Mouse (Mus musculus) limb, embryonic 15.5 days (tissue): ENCODE data around the gene 1700123L14Rik. TPM values are rescaled to one million over a fixed set of nuclear protein-coding genes. Genes with fewer than 3 reads are reported as not detected.
"Not testable (repeated sequence)": the region's sequence is repeated elsewhere in the genome, so short reads cannot be mapped to it uniquely, and the experiment has no call there.

Experiments used
- ATAC-seq: fragments of 200-750 bp; cut with Nextera tagmentation; 2 replicates; pipeline ENCODE4 v1.8.0; 2017; ENCODE audit warnings: low read depth, moderate TSS enrichment; ENCODE audit not compliant: insufficient number of reproducible peaks, low FRiP score, low TSS enrichment
- H3K27ac ChIP-seq: fragments of 300-500 bp; sonication (generic); 2 replicates; pipeline ENCODE4 v1.5.1; 2015; ENCODE audit warnings: moderate library complexity, mild to moderate bottlenecking, inconsistent platforms
- H3K27me3 ChIP-seq: fragments of 300-500 bp; sonication (generic); 2 replicates; pipeline ENCODE4 v1.6.1; 2015; ENCODE audit warnings: inconsistent platforms
- H3K36me3 ChIP-seq: fragments of 300-500 bp; sonication (generic); 2 replicates; pipeline ENCODE4 v1.6.1; 2015; ENCODE audit warnings: inconsistent platforms
- H3K4me1 ChIP-seq: fragments of 300-500 bp; sonication (generic); 2 replicates; pipeline ENCODE4 v1.6.1; 2015; ENCODE audit warnings: inconsistent platforms
- H3K4me2 ChIP-seq: fragments of 300-500 bp; sonication (generic); 2 replicates; pipeline ENCODE4 v1.6.1; 2015; ENCODE audit warnings: mild to moderate bottlenecking, inconsistent platforms
- H3K4me3 ChIP-seq: fragments of 300-500 bp; sonication (generic); 2 replicates; pipeline ENCODE4 v1.5.1; 2015; ENCODE audit warnings: mild to moderate bottlenecking, inconsistent platforms
- H3K9ac ChIP-seq: fragments of 300-500 bp; sonication (generic); 2 replicates; pipeline ENCODE4 v1.6.1; 2015; ENCODE audit warnings: inconsistent platforms
- H3K9me3 ChIP-seq: fragments of 300-500 bp; sonication (generic); 2 replicates; pipeline ENCODE4 v1.6.1; 2016; ENCODE audit warnings: inconsistent platforms
- WGBS: fragments of 180-500 bp; shearing (Covaris S2); methylation state at CpG from one replicate; pipeline ENCODE4 v1.1.7; 2015; 5-methylcytosine and 5-hydroxymethylcytosine counted together
- polyA plus RNA-seq: library from polyadenylated mRNA; unstranded; fragments of >200 nt; fragmentation: Nextera tagmentation; extraction: Ambion mirVana; gene quantifications from 2 replicates; pipeline ENCODE4 v1.2.1, GENCODE M21; 2015

1700123L14Rik gene
- polyA plus RNA-seq: not detected in 2 replicates

DNA sequence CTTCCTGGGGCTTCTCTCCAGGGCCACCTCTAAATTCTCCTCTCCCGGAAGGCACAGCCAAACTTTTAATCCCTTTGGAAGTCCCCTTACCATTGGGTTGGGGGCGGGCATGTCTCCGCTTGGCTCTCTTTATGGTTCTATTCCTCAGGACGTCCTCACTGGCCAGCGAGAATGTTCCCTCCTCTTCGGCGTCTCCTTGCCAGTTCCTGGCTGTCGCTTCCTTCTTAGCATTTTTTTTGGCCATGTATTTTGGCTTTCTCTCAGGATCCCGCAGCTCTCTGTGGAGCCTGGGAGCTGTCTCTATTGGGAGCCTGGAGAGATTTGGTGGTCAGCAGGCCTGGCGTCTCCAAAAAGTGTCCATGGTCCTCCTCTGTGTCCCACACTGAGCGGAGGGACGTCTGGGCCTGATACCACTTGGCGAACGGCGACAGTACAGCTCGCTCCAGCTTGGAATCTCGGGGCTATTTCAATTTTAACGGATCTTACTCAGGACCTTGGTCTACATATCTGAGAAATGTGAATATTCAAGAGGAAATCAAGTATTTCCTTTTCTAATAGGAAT, at the start of gene 1700123L14Rik:
TSS of gene 1700123L14Rik (minus strand) at position 426 of the 562 bp plus-strand sequence.
- 80% methylated on average over 18 of the region's 18 CpGs for whole genome bisulfite sequencing
- Histone ChIP-seq H3K4me3 (no peak within 1 kb of the TSS), H3K4me1 (no peaks in the 10 kb centered on the region), H3K27me3 (no peaks in the 10 kb centered on the region; the same call in 1 of the 2 replicates), H3K4me2 (no peak within 1 kb of the TSS), H3K36me3 (no peaks in the 10 kb centered on the region), H3K9ac (no peak within 1 kb of the TSS), H3K27ac (no peak within 1 kb of the TSS), H3K9me3 (no peaks in the 10 kb centered on the region)
- ATAC-seq: no peak

DNA sequence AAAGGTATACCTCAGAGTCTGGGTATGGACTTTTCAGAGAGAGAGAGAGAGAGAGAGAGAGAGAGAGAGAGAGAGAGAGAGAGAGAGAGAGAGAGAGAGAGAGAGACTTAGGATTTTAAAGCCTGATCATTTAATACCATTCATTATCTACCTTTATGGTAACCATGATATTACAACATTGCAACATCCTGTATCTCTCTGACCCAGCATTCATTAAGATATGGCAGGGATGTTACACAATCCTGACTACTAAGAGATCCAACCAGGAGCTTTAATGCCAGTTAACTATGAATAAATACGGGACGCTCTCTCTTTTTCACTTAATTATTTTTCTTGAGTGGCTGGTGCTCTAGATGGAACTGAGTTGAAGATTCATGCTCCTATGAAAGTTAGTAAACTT, 39.4 kb upstream of the 1700123L14Rik start:
- H3K36me3 ChIP-seq: no peaks in the 10 kb centered on the region
- H3K9me3 ChIP-seq: no peaks in the 10 kb centered on the region
- H3K27ac ChIP-seq: no peak overlapping the region
- no peak overlapping the region for H3K4me3 ChIP-seq
- no peaks in the 10 kb centered on the region for H3K27me3 ChIP-seq
- WGBS: 96% methylated on average over 2 of the region's 2 CpGs
- no peak for ATAC-seq
- no peaks in the 10 kb centered on the region for H3K4me1 ChIP-seq
- no peak overlapping the region for H3K9ac ChIP-seq
- no peak overlapping the region for H3K4me2 ChIP-seq

DNA sequence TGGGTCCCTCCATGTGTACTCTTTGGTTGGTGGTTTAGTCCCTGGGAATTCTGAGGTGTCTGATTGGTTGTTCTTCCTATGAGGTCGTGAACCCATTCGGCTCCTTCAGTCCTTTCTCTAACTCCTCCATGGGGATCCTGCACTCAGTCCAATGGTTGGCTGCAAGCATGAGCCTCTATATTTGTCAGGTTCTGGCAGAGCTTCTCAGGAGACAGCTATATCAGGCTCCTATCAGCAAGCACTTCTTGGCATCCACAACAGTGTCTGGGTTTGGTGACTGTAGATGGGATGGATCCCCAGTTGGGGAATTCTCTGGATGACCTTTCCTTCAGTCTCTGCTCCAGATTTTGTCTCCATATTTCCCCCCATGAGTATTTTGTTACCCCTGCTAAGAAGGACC, 32.9 kb upstream of the 1700123L14Rik start:
- H3K27me3 ChIP-seq, H3K9me3 ChIP-seq, H3K27ac ChIP-seq, H3K4me2 ChIP-seq, H3K4me3 ChIP-seq, ATAC-seq, H3K9ac ChIP-seq, H3K36me3 ChIP-seq, H3K4me1 ChIP-seq: not testable (repeated sequence)
- 91% methylated on average over 2 of the region's 2 CpGs for WGBS

DNA sequence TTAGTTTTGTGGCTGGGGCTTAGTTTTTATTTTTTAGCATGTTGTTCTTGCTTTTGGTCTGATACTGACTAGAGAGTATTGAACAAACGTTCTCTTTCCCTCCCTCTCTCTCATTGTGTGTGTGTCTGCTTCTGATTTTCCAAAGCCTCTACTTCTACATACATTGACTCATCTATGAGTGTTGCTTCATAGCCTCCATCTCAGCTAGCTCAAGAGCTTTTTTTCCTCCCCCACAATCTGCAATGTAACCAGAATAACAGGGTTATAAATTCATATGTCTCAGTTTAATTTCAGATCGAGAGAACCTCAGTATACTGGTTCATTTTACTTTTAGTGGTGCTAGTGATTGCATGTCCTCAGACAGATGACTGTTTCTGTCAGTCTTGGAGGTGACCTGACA, 20.5 kb upstream of the 1700123L14Rik start:
- Histone ChIP-seq H3K4me2 (no peak overlapping the region), H3K9ac (no peak overlapping the region), H3K4me1 (no peaks in the 10 kb centered on the region), H3K36me3 (no peaks in the 10 kb centered on the region), H3K9me3 (no peaks in the 10 kb centered on the region), H3K4me3 (no peak overlapping the region), H3K27me3 (no peaks in the 10 kb centered on the region), H3K27ac (no peak overlapping the region)
- WGBS: 48% methylated on average over 2 of the region's 2 CpGs
- no peak for ATAC-seq

DNA sequence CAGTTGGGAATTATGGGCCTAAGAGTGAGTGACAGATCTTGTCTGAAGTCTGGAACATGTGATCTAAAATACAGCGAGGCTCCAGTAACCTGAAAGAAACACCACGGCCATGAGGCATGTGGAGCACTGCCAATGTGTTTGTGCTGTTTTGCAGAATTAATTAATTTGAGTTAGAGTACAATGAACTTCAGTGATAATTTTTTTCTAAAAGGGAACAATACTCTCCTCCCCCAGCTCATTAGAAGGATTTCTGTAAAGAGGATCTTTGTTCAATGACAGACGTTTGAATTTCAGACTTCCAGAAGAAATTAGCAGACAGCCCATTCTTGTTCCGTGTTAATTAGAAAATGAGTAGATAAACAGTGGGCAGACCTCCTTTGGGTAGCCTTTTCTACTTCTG, 17.3 kb upstream of the 1700123L14Rik start:
- Histone ChIP-seq H3K9ac (no peak overlapping the region), H3K27ac (no peak overlapping the region), H3K4me2 (no peak overlapping the region), H3K4me1 (no peaks in the 10 kb centered on the region), H3K36me3 (no peaks in the 10 kb centered on the region), H3K4me3 (no peak overlapping the region), H3K9me3 (no peaks in the 10 kb centered on the region), H3K27me3 (no peaks in the 10 kb centered on the region)
- ATAC-seq: no peak
- WGBS: 70% methylated on average over 4 of the region's 4 CpGs

DNA sequence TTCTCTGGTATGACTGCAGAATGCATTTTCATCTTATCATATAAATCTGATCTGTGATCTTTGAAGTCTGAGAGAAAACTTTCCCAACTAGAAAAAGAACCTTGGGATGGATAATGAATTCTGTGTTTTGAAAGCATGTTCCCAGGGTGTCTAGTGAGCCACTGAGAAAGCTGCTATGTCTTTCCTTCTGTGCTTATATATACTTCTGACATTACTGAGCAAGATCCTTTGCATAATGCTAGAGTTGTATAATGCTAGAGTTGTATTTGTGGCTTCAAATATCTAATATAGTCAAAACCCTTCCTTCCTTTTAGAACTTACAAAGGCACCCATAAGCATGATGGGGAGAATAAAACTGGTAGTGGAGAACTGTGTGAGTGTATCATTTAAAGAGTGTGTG, 12.5 kb upstream of the 1700123L14Rik start:
- Histone ChIP-seq H3K4me1 (no peaks in the 10 kb centered on the region), H3K36me3 (no peaks in the 10 kb centered on the region), H3K4me3 (no peak overlapping the region), H3K27me3 (no peaks in the 10 kb centered on the region), H3K4me2 (no peak overlapping the region), H3K9ac (no peak overlapping the region), H3K9me3 (no peaks in the 10 kb centered on the region), H3K27ac (no peak overlapping the region)
- no peak for ATAC-seq

DNA sequence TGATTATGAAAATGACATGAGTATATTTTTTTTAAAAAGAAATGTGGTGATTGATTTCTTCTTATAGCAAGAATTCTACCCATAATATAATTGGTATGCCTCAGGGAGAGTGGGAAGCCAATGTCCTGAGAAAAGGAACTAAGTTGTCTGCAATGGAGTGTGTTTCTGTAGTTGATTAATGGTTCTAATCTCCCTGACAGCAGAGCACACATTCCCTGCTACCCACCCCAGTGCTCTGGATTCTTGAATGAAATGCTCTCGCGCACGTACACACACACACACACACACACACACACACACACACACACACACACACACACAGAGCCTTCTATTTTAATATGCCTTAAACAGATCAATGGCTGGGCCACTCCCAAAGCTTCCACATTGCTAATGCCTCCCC, 7.6 kb upstream of the 1700123L14Rik start:
- Histone ChIP-seq H3K36me3 (no peaks in the 10 kb centered on the region), H3K4me1 (no peaks in the 10 kb centered on the region), H3K27me3 (no peaks in the 10 kb centered on the region), H3K4me3 (no peak overlapping the region), H3K9ac (no peak overlapping the region), H3K4me2 (no peak overlapping the region), H3K27ac (no peak overlapping the region), H3K9me3 (no peaks in the 10 kb centered on the region)
- ATAC-seq: no peak
- WGBS: 75% methylated on average over 3 of the region's 3 CpGs

DNA sequence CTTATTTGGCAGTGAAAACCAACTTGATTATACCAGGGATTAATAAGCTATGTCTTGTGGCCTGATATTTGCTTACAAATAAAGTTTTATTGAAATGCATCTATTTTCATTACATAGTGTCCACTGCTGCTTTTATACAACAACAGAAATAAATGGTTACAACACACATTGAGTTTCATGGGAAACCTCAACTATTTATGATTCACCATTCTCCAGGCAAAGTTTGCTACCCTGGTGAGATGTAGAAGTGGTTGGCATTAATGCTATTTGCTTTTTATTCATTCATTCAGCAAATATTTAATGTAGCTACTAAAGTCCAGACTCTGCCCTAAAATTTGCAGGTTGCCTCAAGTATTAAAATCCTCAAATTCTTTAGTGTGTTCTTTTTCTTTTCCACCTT, 988 bp upstream of the 1700123L14Rik start:
- Histone ChIP-seq H3K27ac (no peak overlapping the region), H3K4me2 (no peak overlapping the region), H3K4me3 (no peak overlapping the region), H3K9me3 (no peaks in the 10 kb centered on the region), H3K36me3 (no peaks in the 10 kb centered on the region), H3K9ac (no peak overlapping the region), H3K4me1 (no peaks in the 10 kb centered on the region), H3K27me3 (no peaks in the 10 kb centered on the region; the same call in 1 of the 2 replicates)
- no peak for ATAC-seq

DNA sequence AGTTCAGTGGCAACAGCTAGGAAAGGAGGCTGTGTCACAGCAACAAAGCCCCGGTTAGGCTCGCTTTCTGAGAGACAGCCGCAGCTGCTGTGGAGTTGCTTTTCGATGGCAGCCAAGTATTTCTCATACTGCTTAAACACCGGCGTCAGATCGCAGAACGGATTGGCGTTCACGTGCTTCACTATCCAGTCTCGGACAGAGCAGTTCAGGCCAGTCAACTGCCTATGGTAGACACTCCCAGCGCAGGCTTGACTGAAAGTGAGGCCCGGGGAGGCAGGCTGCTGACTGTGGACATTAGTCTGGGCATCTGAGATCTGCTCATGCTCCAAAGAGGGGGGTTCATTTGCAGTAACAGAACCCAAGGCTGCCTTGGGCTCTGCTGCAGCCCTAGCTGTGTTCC, 640 bp downstream of the 1700123L14Rik start:
- ATAC-seq: no peak
- H3K27me3 ChIP-seq: no peaks in the 10 kb centered on the region; the same call in 1 of the 2 replicates
- H3K9me3 ChIP-seq: no peaks in the 10 kb centered on the region
- H3K4me2 ChIP-seq: no peak overlapping the region
- 79% methylated on average over 13 of the region's 13 CpGs for WGBS
- H3K9ac ChIP-seq: no peak overlapping the region
- no peaks in the 10 kb centered on the region for H3K4me1 ChIP-seq
- no peaks in the 10 kb centered on the region for H3K36me3 ChIP-seq
- H3K27ac ChIP-seq: no peak overlapping the region
- H3K4me3 ChIP-seq: no peak overlapping the region

DNA sequence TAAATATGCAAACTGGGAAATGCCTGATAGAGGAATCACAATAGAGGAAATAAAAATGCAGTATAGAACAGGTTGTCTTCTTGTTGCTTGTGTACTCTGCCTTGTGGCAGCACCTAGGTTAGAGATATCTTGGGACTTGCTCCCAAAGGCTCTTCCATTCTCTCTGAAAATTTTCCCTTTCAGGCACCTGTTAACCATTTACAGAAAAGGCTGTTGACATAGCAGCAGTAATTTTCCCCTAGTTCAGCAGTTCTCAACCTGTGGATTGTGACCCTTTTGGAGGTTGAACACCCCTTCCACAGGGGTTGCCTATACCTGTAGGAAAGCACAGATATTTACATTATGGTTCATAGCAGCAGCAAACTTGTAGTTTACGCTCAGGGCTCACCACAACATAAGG, 22.7 kb downstream of the 1700123L14Rik start:
- H3K4me2 ChIP-seq: no peak overlapping the region
- no peak overlapping the region for H3K27ac ChIP-seq
- H3K4me3 ChIP-seq: no peak overlapping the region
- H3K9me3 ChIP-seq: no peaks in the 10 kb centered on the region
- no peak overlapping the region for H3K9ac ChIP-seq
- no peaks in the 10 kb centered on the region for H3K36me3 ChIP-seq
- H3K4me1 ChIP-seq: no peaks in the 10 kb centered on the region
- WGBS: 88% methylated on average over 1 of the region's 1 CpGs
- ATAC-seq: no peak
- no peaks in the 10 kb centered on the region for H3K27me3 ChIP-seq

DNA sequence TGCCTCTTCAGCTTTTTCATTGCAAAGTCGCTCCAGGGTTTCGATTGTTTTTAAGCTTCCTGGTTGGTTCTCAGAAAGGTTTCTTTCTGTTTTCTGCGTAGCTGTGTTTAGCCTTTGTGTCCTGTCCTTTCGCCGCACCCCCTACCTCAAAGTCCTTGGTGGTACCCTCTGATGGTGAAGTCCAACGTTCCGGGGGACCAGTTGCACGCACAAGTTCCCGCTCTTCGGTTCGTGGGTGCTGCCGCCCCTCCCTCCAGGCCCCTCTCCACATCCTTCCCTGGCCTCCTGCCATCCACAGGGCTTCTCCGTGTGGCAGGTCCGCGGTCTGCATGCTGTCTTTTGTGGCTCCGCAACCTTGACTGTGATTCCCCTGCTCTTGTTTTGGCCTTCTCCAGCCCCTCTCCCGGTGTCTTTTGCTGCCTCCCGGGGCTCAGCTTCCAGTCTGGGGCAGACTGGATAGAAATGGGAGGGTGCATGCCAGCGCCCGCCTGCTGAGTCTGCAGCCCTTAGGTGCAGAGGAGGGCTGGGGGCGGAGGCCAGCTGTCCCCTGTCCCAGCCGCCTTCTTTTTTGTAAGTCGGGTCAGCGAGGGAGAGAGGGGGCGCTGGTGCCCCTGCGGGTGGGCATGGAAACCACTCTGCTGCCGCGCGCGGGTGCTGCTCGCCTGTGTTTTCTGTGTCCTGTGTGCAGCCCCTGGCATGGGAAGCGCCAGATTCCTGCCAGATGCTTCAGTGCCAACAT, 49.3 kb downstream of the 1700123L14Rik start:
- WGBS: under 1% methylated on average over 32 of the region's 32 CpGs
- Histone ChIP-seq H3K4me1 (peaks cover 14% of the 10 kb centered on the region; the same call in 1 of the 2 replicates), H3K27me3 (no peaks in the 10 kb centered on the region), H3K27ac (no peak overlapping the region), H3K4me3 (peak overlapping the region; percentile 57), H3K4me2 (peak overlapping the region; percentile 94), H3K9ac (peak overlapping the region; percentile 47), H3K9me3 (no peaks in the 10 kb centered on the region), H3K36me3 (no peaks in the 10 kb centered on the region)
- peak; percentile 58; the same call in 1 of the 2 replicates for ATAC-seq

DNA sequence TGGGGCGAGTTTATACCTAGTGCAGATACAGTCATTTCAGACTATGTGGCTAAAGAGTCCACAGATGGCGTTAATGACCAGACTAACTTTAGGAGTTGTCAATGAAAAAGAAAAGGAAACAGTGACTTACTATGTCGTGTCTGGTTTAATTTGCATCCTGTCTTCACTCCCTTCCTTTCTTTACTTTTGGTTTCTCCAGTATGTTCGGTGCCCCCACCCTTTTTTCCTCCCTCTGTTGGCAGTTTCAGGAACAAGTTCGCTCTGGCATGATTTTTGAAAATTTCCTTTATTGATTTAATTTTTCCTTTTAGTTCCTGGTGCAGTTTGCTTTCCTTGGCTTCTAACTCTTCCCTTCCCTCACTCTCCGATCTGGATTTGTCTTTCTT, 49.9 kb downstream of the 1700123L14Rik start:
- WGBS: 7% methylated on average over 6 of the region's 6 CpGs
- H3K36me3 ChIP-seq: no peaks in the 10 kb centered on the region
- H3K9ac ChIP-seq: peak overlapping the region; percentile 47; the same call in 1 of the 2 replicates
- H3K4me1 ChIP-seq: peaks cover 14% of the 10 kb centered on the region; the same call in 1 of the 2 replicates
- H3K27me3 ChIP-seq: no peaks in the 10 kb centered on the region
- no peak for ATAC-seq
- H3K4me2 ChIP-seq: peak overlapping the region; percentile 94
- H3K9me3 ChIP-seq: no peaks in the 10 kb centered on the region
- H3K27ac ChIP-seq: no peak overlapping the region
- H3K4me3 ChIP-seq: peak overlapping the region; percentile 57
